Mouse (Mus musculus): ENCODE results near the gene Mmp23.
"Not testable (repeated sequence)": the region's sequence is repeated elsewhere in the genome, so short reads cannot be mapped to it uniquely, and the experiment has no call there.

Mmp23 gene

DNA sequence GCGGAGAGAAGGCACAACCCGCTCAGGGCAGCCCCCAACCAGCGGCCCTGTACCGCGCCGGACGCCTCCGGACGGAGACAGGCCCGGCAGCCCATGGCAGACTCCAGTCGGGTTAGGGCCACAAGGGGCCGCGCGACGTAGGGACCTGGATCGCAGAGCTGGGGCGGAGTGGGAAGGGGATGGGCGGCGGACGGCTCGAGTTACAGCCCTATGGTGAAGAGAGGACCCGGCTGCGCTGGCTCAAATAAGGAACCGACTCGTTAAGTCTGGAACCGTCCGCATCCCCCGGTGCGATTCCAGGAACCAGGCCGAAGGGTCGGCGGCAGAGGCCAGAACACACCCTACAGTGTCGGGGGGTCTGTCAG is at the start of gene Mmp23:
Gene Mmp23, minus strand, starts transcription at position 299 of the 365 bp plus-strand sequence.
- peak in 1 of 2 experiments; percentile 57 for DNase-seq

DNA sequence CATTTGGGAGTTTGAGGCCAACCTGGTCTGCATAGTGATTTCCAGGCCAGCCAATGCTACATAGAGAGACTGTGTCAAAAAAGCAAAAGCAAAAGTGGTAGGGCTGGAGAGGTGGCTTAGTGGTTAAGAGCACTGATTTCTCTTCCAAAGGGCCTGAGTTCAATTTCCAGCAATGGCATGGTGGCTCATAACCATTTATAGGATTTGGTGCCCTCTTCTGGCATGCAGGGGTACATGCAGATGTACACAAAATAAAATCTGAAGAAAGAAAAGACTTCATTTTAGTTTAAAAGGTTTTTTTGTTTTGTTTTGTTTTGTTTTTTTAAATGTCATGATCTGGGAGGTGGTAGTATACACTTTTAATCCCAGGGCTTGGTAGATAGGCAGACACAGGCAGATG is 47.2 kb upstream of the Mmp23 start:
- DNase-seq = no peak

DNA sequence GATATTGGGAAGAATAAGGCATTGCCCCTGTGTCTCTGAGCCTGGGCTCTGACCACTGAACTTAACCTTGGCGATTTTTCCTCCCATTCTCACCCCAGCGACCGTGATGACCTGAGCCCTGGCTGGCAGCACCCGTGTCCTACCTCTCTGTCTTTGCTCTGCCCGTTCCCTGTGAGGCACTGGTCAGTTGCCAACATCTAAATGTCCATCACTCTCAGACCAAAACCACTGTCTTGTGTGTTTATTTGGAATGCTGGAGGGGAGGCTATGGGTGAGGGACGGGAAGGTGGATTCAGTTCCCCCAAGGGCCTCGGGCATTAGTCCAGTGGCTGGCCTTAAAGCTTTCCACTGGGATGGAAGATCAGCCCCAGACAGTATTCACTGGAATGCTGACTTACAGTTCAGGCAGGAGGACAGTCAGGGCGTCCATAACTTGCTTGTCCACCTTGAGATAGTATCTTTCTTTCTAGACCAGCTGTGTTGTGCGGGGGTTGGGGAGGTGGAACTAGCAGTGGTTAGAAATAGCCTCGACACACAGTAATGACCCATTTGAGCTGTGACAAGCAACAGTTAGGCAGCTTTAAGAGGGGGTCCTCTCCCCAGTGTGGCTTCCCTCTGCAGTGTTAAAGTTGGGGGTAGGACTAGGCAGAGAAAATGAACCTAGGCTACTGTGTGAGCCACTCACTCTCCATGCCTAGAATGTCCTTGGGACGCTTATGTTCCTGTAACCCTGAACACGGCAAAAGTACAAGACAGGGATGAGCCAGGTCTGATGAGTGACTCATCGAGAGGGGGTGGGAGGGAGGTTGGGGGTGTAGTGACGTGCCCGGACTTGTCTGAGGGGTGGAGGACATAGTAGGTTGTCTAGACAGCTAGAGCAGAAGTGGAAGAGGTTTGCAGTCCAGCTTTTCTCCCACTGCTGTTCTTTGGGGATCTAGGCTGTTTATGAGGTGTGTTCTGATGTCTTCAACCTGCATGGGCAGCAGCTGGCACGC is 43.4 kb upstream of the Mmp23 start:
- DNase-seq = peak; percentile 30 to 51

- DNase-seq = peak in 1 of 2 experiments; percentile 37
Measured at GRCm38 (mm10) chr4:155695531-155696062, 42.4 kb upstream of the Mmp23 start.

- DNase-seq = peak; percentile 71 to 74
Measured at GRCm38 (mm10) chr4:155694482-155695401, 41.6 kb upstream of the Mmp23 start.

GRCm38 (mm10) chr4:155694111-155694481 is 40.9 kb upstream of the Mmp23 start, which contains the start of gene Fndc10:
Gene Fndc10 (plus strand): TSS chr4:155694342.
- DNase-seq = peak; percentile 85 to 91

- DNase-seq = no peak
Measured at GRCm38 (mm10) chr4:155692421-155692820, 39.2 kb upstream of the Mmp23 start.

- DNase-seq = peak; percentile 96 to 98
Measured at GRCm38 (mm10) chr4:155690571-155691375, 37.6 kb upstream of the Mmp23 start.

DNA sequence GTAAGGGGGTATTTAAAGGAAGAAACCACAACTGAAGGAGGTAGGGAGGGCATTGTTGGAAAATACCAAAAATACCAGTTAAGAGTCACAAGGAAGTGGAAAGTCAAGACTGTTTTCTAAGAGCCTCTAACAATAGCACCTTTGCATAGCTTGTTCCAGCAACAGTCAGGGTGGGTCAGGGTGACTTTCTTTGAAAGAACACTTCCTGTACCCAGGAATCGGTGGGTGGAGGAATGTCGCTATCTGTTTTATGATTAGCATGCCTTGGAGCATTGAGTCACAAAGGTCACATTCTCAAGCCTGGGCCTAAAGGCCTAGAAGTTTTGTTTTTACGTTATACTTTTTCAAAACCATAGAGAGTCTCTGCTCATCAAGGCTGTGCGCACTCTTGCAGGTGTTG is 34.6 kb upstream of the Mmp23 start:
- not testable (repeated sequence) for DNase-seq

GRCm38 (mm10) chr4:155683670-155684277 is 30.6 kb upstream of the Mmp23 start:
- not testable (repeated sequence) for DNase-seq

GRCm38 (mm10) chr4:155675991-155676390 is 22.8 kb upstream of the Mmp23 start:
- DNase-seq = peak; percentile 55 to 58

- DNase-seq = no peak
Measured at GRCm38 (mm10) chr4:155672082-155672481, 18.9 kb upstream of the Mmp23 start.

DNA sequence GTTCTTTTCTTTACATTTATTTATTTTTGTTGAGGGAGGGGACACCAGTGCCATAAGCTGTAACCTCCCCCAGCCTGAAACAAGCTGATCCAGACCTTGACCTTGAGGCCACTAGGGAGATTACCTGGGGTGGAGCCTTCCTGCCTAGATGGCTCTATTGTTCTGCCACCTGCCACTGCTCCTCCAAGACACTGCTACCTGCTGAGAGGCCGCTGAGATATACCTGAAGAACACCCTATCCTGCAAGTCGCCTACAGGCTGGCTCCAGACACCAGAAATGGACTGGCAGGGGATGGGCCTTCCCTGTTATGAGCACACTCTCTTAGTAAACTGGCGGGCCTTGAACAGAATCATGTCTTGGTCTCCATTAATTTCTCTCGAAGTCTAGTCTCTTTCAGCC is 17.1 kb upstream of the Mmp23 start:
- DNase-seq = peak in 1 of 2 experiments; percentile 6

DNA sequence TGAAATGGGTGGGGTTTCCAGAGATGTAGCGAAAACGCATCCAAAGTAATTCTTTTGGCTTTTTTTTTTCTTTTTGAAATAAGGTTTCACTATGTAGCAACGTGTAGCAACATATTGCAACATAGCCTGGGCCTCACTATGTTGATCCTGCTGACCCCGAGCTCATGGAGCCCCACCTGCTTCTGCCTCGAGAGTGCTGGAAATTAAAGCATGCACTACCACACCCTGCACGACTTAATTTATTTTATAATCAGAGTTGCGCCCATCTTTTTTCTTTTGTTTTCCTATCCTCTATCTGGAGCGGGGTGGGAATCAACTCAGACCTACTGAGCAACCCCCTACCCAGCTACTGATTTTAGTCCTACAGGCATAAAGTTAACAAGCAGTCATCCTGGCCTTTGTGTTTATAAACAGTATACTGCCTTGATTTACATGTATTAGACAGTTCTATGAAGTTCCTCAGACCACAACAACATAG is 16.5 kb upstream of the Mmp23 start:
- DNase-seq = no peak

DNA sequence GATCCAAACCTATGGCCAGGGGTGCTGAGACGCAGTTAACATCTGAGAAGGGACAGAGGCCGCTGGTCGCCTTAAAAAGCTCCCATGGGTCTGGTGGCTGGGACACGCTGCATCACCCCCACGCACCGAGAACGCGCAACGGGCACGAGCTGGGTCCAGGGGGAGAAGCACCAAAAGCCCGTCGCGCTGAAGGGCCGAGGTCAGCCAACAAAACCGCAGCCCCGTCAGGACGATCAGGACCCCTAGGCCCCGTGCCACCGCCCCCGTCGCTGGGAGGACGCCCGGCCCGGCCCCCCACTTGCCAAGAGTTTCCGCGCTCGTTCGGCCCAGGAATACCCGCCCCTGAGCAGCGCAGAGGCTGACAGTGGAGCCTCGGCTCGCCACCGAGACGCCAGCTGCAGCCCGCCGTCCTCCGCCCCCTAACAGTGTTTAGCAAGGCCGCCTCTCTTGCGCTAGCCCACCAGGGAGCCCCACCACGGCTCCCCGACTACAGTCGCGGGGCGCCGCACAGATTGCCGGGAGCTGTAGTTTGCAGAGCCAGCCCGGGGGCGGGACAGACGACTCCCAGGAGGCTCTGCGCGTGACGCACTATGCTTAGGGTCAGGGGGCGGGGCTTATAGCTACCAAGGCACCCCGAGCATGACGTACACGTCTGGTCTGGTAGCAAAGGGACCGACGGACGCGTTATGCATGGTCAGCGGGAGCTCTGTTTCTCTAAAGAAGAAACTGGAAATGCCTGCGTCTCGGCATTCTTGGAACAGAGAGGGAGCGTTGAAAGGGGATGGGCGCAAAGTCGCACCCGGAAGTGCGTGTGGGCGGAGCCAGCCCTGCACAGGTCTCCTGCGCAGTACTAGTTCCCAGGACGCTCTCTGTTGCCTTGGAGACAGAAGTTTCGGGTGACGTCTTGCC is 15.8 kb upstream of the Mmp23 start, which contains the start of gene Mib2:
Gene Mib2, minus strand, starts transcription at position 510 of the 909 bp plus-strand sequence.
- peak; percentile 97 for DNase-seq

DNA sequence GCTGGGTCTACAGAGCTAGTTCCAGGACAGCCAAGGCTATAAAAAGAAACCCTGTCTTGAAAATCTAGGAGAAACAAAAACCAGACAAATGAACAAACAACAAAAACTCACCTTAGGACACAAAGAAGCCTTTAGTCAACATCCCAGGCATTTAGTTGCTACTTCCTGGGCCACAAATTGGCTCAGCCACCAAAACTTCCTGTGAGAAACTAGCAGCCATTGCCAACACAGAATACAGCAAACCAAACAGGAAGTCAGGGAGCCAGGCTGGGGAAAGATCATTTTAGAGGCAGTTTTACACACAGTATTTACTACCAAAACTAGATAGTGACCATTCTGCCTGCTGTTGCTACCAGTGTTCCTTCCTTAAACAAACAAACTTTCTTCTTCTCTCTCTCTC is 13.7 kb upstream of the Mmp23 start:
- no peak for DNase-seq

DNA sequence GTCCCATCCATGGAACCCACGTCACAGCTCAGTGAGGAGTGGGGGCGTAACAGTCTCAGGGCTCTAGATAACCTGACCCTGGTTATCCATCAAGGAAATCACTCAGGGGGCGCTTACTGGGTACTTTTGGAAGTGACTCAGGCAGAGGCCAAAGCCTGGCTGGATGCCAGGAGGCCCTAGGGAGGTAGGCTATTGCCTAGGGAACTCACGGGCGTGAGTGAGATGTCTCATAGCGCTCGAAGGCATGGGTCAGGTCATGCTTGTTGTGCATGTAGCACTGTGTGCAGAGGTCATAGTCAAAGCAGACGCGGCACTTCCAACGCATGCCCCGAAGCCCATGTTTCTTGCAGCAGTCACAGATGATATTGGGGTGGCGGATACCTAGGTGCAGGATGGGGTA is 7.5 kb upstream of the Mmp23 start:
- no peak for DNase-seq

- DNase-seq = no peak
Measured at GRCm38 (mm10) chr4:155658961-155659360, 5.8 kb upstream of the Mmp23 start.

- DNase-seq = peak in 1 of 2 experiments; percentile 34
Measured at GRCm38 (mm10) chr4:155656214-155656751, 3.1 kb upstream of the Mmp23 start.
